Mouse (Mus musculus): Measurements from ENCODE around the gene Ldlr. TPM values are rescaled to one million over a fixed set of nuclear protein-coding genes. Genes with fewer than 3 reads are reported as not detected.

The Ldlr gene
- polyA plus RNA-seq (2012; ENCODE audit: insufficient read depth, insufficient read length, missing spikeins), result 30.4 and 36.5 TPM in 2 replicates

DNA sequence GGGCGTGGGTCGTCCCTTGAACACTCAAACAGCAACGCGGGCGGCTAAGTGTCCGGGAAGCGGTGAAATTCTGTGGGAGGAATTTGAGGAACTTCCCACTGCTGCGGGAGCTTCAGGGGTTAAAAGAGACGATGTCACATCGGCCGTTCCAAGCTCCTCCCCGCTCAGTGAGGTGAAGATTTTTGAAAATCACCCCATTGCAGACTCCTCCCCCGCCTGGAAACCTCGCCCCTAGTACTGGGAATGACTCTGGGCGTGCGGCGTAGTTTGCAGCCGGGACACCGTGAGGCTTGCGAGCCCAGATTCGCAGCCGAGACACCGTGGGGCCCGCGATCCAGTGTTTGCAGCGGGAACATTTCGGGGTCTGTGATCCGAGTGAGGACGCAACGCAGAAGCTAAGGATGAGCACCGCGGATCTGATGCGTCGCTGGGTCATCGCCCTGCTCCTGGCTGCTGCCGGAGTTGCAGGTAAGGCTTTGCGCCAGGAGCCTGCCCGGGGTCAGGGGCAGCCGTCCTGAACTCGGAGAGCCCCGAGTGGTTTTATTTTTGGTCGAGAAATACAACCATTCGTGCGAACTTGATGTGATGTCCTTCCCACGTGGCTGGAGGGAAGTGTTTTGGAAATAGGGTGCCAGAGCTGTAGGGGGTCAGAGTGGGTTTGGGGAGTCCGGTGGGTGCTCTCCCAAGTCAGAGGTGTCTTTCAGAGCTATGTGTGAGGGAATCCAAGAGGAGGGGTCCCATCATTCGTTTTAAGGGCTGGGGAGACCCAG, at the start of gene Ldlr:
Gene Ldlr (plus strand): TSS at position 107 of the 770 bp plus-strand sequence.
- peaks cover 53% of the 10 kb centered on the region for H3K4me1 ChIP-seq (ENCODE audit: control insufficient read depth, insufficient read depth, low read length)
- TF ChIP-seq CTCF (IDR thresholded peaks at IDR 0.05; ENCODE audit: low read depth, low read length), result 0 out of 2 replicates have a peak, but pooled peaks have one; percentile 21
- TF ChIP-seq POLR2A (IDR thresholded peaks at IDR 0.05; ENCODE audit: borderline replicate concordance, low read depth, low read length), result 0 out of 2 replicates have a peak, but pooled peaks have one; percentile 10

DNA sequence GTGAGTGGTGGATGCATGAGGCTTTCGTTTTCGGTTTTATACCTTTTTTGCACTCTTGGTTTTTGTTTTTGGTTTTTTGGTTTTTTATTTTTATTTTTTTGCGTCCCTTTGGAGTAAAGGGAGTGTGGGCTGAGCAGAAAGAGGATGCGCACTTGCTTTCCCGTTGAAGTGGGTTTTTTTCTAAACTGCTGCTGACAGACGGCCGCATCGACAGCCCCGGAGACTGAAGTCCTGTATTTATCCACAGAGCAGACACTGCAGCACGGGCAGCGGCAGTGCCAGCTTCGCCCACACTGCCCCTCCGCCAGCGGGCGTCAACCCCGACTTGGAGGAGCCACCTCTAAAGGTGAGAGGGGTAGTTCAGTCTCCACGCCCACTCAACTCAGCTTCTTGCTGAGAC, 45.6 kb upstream of the Ldlr start:
- TF ChIP-seq POLR2A (IDR thresholded peaks at IDR 0.05; ENCODE audit: borderline replicate concordance, low read depth, low read length), result no peak
- no peak for TF ChIP-seq CTCF (IDR thresholded peaks at IDR 0.05; ENCODE audit: low read depth, low read length)
- H3K4me1 ChIP-seq (ENCODE audit: control insufficient read depth, insufficient read depth, low read length), result no peaks in the 10 kb centered on the region
- H3K27ac ChIP-seq (ENCODE audit: insufficient read depth, low read depth, low read length), result no peak overlapping the region
- H3K4me3 ChIP-seq (ENCODE audit: insufficient read depth, low read length), result no peak overlapping the region

More for the DNA sequence above, at the start of gene Ldlr:
- H3K4me3 ChIP-seq (ENCODE audit: insufficient read depth, low read length), result peak within 1 kb of the TSS; percentile 97
- H3K27ac ChIP-seq (ENCODE audit: insufficient read depth, low read depth, low read length), result peak within 1 kb of the TSS; percentile 96

DNA sequence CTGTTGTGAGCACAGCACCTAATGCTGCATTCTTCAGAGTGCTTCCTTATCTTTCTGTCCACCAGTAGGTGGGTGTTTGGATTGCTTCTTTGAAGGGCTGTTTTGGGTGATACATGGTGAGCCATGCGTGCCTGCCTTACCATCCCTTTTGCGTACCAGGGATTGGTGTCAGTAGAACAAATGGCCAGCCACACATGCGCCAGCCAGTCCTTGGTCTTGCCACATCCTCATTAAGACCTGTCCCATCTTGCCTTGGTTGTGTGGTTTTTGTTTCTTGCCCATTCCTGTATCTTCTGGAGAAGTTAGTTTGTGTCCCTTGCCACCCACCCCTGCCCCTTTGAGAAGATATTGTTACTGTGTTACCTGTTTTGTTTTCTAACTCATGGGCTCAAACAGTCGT, 42.8 kb upstream of the Ldlr start:
- Histone ChIP-seq H3K27ac (ENCODE audit: insufficient read depth, low read depth, low read length) (no peak overlapping the region), H3K4me3 (ENCODE audit: insufficient read depth, low read length) (no peak overlapping the region), H3K4me1 (ENCODE audit: control insufficient read depth, insufficient read depth, low read length) (no peaks in the 10 kb centered on the region)
- TF ChIP-seq POLR2A (IDR thresholded peaks at IDR 0.05; ENCODE audit: borderline replicate concordance, low read depth, low read length), result no peak
- no peak for TF ChIP-seq CTCF (IDR thresholded peaks at IDR 0.05; ENCODE audit: low read depth, low read length)

DNA sequence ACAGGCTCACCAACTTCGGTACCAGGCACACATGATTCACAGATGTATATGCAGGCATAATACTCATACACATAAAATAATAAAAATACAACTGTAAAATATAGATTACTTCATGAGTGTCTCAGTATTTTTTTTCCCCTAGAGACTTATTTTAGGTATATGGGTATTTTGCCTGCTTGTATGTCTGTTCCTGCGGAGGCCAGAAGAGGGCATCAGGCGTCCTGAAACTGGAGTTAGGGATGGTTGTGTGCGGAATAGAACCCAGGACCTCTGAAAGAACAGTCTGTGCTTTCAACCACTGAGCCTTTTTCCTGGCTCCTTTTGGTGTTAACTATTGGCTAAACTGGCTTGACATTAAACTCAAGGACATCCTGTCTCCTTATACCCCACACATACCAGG, 40.5 kb upstream of the Ldlr start:
- no peak overlapping the region for H3K27ac ChIP-seq (ENCODE audit: insufficient read depth, low read depth, low read length)
- no peaks in the 10 kb centered on the region for H3K4me1 ChIP-seq (ENCODE audit: control insufficient read depth, insufficient read depth, low read length)
- H3K4me3 ChIP-seq (ENCODE audit: insufficient read depth, low read length), result no peak overlapping the region
- no peak for TF ChIP-seq POLR2A (IDR thresholded peaks at IDR 0.05; ENCODE audit: borderline replicate concordance, low read depth, low read length)
- TF ChIP-seq CTCF (IDR thresholded peaks at IDR 0.05; ENCODE audit: low read depth, low read length), result no peak; the same call in 1 of the 2 replicates

DNA sequence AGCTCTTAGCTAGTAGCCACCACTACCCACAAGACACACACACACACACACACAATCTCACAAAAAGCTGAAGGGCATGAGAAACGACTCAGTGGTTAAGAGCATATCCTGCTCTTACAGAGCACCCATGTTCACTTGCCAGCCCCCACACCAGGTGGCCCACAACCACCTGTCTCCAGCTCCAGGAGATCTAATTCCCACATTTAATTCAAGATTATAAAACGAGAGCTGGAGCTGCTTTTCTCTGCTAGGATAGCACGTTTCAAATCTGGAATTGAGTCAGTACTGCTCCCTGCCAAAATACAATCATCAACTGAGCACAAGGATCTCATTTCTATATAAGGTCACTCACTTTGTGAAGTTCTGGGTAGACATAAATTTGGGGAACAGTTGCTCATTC, 39.4 kb upstream of the Ldlr start:
- no peak for TF ChIP-seq CTCF (IDR thresholded peaks at IDR 0.05; ENCODE audit: low read depth, low read length)
- no peak for TF ChIP-seq POLR2A (IDR thresholded peaks at IDR 0.05; ENCODE audit: borderline replicate concordance, low read depth, low read length)
- Histone ChIP-seq H3K4me3 (ENCODE audit: insufficient read depth, low read length) (no peak overlapping the region), H3K4me1 (ENCODE audit: control insufficient read depth, insufficient read depth, low read length) (no peaks in the 10 kb centered on the region), H3K27ac (ENCODE audit: insufficient read depth, low read depth, low read length) (no peak overlapping the region)

DNA sequence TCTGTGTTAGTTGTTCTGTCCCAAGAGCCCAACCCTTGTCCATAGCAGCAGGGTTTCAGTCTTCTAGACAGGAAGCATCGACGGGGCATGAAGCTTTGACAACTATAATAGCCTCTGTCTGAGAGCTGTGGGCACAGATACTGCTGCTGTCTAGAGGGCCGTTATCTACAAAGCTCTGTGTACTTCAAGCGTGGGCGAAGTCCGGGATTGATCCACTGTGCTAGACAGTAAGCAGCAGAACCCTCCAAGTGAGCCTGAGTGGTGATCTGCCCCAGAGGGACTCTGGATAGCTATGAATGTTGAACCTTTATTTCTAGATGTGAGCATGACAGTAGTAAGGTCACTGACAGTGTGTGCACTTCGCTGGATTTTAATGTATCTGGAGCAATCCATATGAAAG, 34.7 kb upstream of the Ldlr start:
- H3K27ac ChIP-seq (ENCODE audit: insufficient read depth, low read depth, low read length), result no peak overlapping the region
- no peak overlapping the region for H3K4me3 ChIP-seq (ENCODE audit: insufficient read depth, low read length)
- TF ChIP-seq POLR2A (IDR thresholded peaks at IDR 0.05; ENCODE audit: borderline replicate concordance, low read depth, low read length) (no peak), CTCF (IDR thresholded peaks at IDR 0.05; ENCODE audit: low read depth, low read length) (no peak)
- no peaks in the 10 kb centered on the region for H3K4me1 ChIP-seq (ENCODE audit: control insufficient read depth, insufficient read depth, low read length)

DNA sequence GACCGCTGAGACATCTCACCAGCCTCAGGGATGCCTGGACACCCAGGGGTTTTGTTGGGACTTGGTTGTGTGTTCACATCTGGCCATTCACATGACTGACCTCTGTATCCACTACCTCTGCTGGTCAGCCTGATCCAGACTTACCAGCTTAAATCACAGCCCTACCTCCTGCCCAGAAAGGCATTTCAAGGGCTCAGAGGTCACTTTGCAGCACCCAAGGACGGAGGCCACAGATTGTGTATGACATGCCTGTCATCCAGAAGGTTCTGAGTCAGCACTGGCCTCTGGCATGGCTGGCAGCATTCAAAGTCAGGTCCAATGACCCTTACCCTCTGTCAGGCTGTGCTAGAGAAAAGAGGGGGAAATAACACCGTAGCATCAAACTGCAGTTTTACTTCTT, 33.3 kb upstream of the Ldlr start:
- Histone ChIP-seq H3K4me1 (ENCODE audit: control insufficient read depth, insufficient read depth, low read length) (no peaks in the 10 kb centered on the region), H3K4me3 (ENCODE audit: insufficient read depth, low read length) (no peak overlapping the region), H3K27ac (ENCODE audit: insufficient read depth, low read depth, low read length) (no peak overlapping the region)
- TF ChIP-seq POLR2A (IDR thresholded peaks at IDR 0.05; ENCODE audit: borderline replicate concordance, low read depth, low read length) (no peak), CTCF (IDR thresholded peaks at IDR 0.05; ENCODE audit: low read depth, low read length) (no peak)

DNA sequence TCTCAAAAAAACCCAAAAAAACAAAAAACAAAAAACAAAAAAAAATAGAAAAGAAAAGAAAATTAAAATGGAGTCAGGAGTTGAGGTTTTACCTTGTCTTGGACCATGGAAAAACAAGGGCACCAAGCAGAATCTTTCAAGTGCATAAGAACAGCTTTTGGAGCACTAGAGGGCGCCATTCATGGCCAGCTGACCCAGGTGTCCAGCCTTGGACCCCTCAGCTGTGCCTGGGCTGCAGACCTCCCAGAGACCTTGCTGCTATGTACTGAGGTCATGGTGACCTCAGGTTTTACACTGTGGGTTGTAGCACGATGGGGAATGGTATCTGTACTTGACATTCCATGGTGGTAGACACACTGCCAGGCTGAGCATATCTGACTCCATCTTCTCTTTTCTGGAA, 31.4 kb upstream of the Ldlr start:
- Histone ChIP-seq H3K4me3 (ENCODE audit: insufficient read depth, low read length) (no peak overlapping the region), H3K27ac (ENCODE audit: insufficient read depth, low read depth, low read length) (no peak overlapping the region), H3K4me1 (ENCODE audit: control insufficient read depth, insufficient read depth, low read length) (no peaks in the 10 kb centered on the region)
- no peak for TF ChIP-seq POLR2A (IDR thresholded peaks at IDR 0.05; ENCODE audit: borderline replicate concordance, low read depth, low read length)
- peak; percentile 61 for TF ChIP-seq CTCF (IDR thresholded peaks at IDR 0.05; ENCODE audit: low read depth, low read length)

DNA sequence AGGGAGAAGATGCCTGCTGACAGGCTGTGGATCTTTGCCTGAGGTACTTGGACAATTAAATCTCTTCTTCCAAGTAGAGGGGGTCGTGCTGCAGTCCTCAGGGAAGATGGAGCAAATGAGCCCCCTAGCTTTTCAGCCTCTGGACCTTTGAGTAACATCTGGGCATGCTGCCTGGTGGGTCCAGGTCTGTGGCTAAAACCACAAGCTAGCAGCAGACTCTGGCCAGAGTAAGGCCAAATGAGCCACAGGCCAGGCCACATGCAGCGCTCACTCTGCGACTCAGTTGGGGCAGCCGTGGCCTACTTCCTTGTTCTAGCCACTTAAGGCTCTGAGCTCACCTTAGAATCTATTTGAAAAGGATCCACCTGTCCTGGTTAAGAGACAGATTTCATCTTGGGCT, 30.8 kb upstream of the Ldlr start:
- Histone ChIP-seq H3K27ac (ENCODE audit: insufficient read depth, low read depth, low read length) (no peak overlapping the region), H3K4me1 (ENCODE audit: control insufficient read depth, insufficient read depth, low read length) (no peaks in the 10 kb centered on the region), H3K4me3 (ENCODE audit: insufficient read depth, low read length) (no peak overlapping the region)
- TF ChIP-seq CTCF (IDR thresholded peaks at IDR 0.05; ENCODE audit: low read depth, low read length), result no peak

DNA sequence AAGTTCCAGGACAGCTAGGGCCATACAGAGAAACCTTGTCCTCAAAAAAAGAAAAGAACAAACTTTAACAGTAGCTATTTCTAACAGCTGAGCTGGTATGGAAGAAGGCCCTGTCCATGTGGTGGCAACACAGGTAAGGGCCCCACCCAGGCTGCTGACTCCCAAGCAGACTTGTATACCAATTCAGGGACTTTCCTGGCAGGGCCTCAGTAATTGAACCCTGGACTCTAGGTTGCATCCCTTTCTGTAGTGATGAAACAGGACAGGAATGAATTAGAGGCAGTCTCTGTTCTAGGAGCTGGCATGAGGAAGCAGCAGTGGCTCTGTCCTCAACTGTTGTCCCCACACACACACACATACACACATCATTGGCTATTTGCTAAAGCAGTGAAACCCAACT, 29.2 kb upstream of the Ldlr start:
- TF ChIP-seq CTCF (IDR thresholded peaks at IDR 0.05; ENCODE audit: low read depth, low read length), result no peak
- TF ChIP-seq POLR2A (IDR thresholded peaks at IDR 0.05; ENCODE audit: borderline replicate concordance, low read depth, low read length), result no peak
- H3K4me1 ChIP-seq (ENCODE audit: control insufficient read depth, insufficient read depth, low read length), result no peaks in the 10 kb centered on the region
- no peak overlapping the region for H3K27ac ChIP-seq (ENCODE audit: insufficient read depth, low read depth, low read length)
- no peak overlapping the region for H3K4me3 ChIP-seq (ENCODE audit: insufficient read depth, low read length)

Measured in bone marrow macrophage, adult 2 months (primary cell).